Mouse (Mus musculus): Measurements from ENCODE around the gene Nqo1. TPM values are rescaled to one million over a fixed set of nuclear protein-coding genes. Genes with fewer than 3 reads are reported as not detected.

Gene Nqo1
- polyA plus RNA-seq, 1 experiment from 2014 or later = 8.4 TPM

DNA sequence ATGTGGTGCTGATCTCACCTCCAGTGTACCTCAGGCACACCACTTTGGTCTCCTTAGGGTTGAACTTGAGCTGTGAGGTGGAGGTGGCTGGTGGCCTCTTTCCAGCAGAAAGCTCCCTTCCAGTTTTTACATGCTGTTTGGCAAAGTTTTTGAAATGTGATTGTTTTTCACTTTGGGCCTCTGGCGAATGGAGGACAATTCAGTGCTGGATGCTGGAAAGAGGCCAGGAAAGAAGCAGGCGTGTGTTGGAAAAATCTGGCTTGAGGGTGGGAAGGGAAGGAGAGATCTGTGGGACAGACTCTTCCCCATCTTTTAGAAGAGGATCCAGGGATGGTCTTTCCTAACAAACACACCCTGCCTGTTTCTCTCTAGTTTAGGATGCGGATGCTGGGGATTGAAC, 41.6 kb upstream of the Nqo1 start:
- Histone ChIP-seq H3K4me2 (ENCODE audit: low read depth, low read length) (no peak overlapping the region), H3K9ac (replicated peaks) (no peak overlapping the region), H3K4me3 (ENCODE audit: low read depth, low read length) (no peak overlapping the region), H3K4me1 (ENCODE audit: insufficient read depth) (peaks cover 30% of the 10 kb centered on the region), H3K9me3 (ENCODE audit: low read length) (no peaks in the 10 kb centered on the region), H3K36me3 (replicated peaks; ENCODE audit: insufficient read depth, low read length) (0 out of 2 replicates have a peak, but pooled peaks cover 10% of the 10 kb centered on the region), H3K27me3 (ENCODE audit: insufficient read depth, low read length) (no peaks in the 10 kb centered on the region), H3K27ac (ENCODE audit: low read depth) (no peak overlapping the region)
- no peak for DNase-seq
- WGBS (ENCODE audit: insufficient replicate concordance) = 81% methylated on average over 3 of the region's 3 CpGs
- TF ChIP-seq CTCF (IDR thresholded peaks at IDR 0.05; ENCODE audit: low read depth) = no peak
- no peak for TF ChIP-seq EP300 (IDR thresholded peaks at IDR 0.05; ENCODE audit: low read depth)
- no peak for ATAC-seq

DNA sequence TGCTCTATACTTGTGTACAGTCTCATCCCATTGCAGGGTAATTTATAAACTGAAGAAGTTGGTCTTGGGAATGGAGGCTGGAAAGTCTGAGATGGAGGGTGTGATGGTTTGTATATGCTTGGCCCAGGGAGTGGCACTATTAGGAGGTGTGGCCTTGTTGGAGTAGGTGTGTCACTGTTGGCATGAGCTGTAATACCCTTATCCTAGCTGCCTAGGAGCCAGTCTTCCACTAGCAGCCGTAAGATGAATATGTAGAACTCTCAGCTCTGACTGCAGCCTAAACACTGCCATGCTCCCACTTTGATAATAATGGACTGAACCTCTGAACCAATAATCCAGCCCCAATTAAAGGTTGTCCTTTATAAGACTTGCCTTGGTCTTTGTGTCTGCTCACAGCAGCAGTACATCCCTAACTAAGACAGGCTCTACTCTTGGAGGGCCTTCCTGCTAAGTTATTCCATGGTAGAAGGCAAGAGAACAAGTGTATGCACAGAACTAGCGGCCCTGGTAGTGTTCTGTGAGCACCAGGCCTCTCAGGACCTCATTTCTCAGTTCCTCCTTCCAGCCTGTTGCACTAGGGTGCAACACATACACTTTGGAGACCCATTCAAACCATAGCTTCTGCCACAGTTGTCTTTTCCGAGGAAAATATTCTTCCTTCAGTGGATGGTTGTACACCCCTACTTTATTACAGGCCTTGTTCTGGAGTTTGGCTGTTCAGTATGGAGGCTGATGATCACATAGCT, 37.0 kb upstream of the Nqo1 start:
- H3K9me3 ChIP-seq (ENCODE audit: low read length) = no peaks in the 10 kb centered on the region
- H3K4me3 ChIP-seq (ENCODE audit: low read depth, low read length) = no peak overlapping the region
- H3K36me3 ChIP-seq (replicated peaks; ENCODE audit: insufficient read depth, low read length) = 0 out of 2 replicates have a peak, but pooled peaks cover 13% of the 10 kb centered on the region
- peak overlapping the region; percentile 19 for H3K27ac ChIP-seq (ENCODE audit: low read depth)
- 61% methylated on average over 3 of the region's 3 CpGs for WGBS (ENCODE audit: insufficient replicate concordance)
- DNase-seq (no peak), ATAC-seq (peak; percentile 14; the same call in 1 of the 2 replicates)
- H3K9ac ChIP-seq (replicated peaks) = no peak overlapping the region
- TF ChIP-seq CTCF (IDR thresholded peaks at IDR 0.05; ENCODE audit: low read depth) (no peak), EP300 (IDR thresholded peaks at IDR 0.05; ENCODE audit: low read depth) (no peak)
- peak overlapping the region; percentile 42; the same call in 1 of the 2 replicates for H3K4me2 ChIP-seq (ENCODE audit: low read depth, low read length)
- no peaks in the 10 kb centered on the region for H3K27me3 ChIP-seq (ENCODE audit: insufficient read depth, low read length)
- H3K4me1 ChIP-seq (ENCODE audit: insufficient read depth) = peaks cover 33% of the 10 kb centered on the region

DNA sequence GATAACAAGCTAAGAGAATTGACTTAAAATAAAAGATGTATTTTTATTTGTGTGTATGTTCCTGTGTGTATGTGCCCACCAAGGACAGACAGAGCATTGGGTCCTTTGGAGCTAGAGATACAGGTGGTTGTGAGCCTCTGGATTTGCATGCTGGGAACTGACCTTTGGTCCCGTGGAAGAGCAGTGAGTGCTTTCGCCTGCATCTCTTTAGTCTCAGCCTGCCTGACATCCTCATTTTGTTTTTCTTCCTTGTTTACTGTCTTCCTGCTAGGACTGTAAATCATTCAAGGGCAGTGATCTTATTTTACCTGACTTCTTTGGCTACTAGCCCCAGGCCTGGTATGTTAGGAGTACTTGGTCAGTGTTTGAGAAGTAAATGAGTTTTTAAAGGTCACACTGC, 34.7 kb upstream of the Nqo1 start:
- H3K9ac ChIP-seq (replicated peaks) = peak overlapping the region; percentile 80; the same call in 1 of the 2 replicates
- no peak for ATAC-seq
- WGBS (ENCODE audit: insufficient replicate concordance) = 45% methylated on average over 2 of the region's 2 CpGs
- H3K4me1 ChIP-seq (ENCODE audit: insufficient read depth) = peaks cover 32% of the 10 kb centered on the region
- H3K36me3 ChIP-seq (replicated peaks; ENCODE audit: insufficient read depth, low read length) = 0 out of 2 replicates have a peak, but pooled peaks cover 8% of the 10 kb centered on the region
- TF ChIP-seq CTCF (IDR thresholded peaks at IDR 0.05; ENCODE audit: low read depth) = no peak
- TF ChIP-seq EP300 (IDR thresholded peaks at IDR 0.05; ENCODE audit: low read depth) = no peak
- no peaks in the 10 kb centered on the region for H3K9me3 ChIP-seq (ENCODE audit: low read length)
- peak overlapping the region; percentile 94 for H3K27ac ChIP-seq (ENCODE audit: low read depth)
- peak; percentile 24 for DNase-seq
- H3K4me2 ChIP-seq (ENCODE audit: low read depth, low read length) = peak overlapping the region; percentile 71
- no peaks in the 10 kb centered on the region for H3K27me3 ChIP-seq (ENCODE audit: insufficient read depth, low read length)
- H3K4me3 ChIP-seq (ENCODE audit: low read depth, low read length) = peak overlapping the region; percentile 69

DNA sequence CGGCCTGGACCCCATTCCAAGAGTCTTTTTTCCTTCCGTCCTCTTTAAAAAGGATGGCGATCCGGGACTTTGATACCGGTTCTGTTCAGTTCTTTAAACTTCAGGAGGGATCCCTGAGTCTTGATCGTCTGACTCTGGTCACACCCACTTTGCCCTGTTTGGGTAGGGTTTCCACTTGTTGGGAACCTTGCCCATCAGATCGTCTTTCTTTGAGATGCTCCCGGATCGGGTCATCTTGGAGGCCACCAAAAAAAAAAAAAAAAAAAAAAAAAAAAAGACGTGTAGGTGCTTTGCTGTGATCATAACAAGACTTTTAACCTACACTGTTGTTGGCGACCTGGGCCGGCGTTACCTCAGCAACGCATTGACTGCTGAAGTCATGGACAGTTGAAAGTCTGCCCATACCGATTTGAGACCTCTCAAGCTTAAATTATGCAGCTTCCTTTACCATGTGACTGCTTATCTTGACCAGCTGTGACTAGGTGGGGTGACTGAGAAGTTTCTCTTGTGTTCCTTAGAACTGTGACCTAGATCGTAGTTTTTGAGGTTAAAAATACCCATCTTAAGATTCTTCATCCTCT, 33.9 kb upstream of the Nqo1 start:
- Histone ChIP-seq H3K27ac (ENCODE audit: low read depth) (peak overlapping the region; percentile 94), H3K4me2 (ENCODE audit: low read depth, low read length) (peak overlapping the region; percentile 71), H3K4me3 (ENCODE audit: low read depth, low read length) (peak overlapping the region; percentile 69), H3K9me3 (ENCODE audit: low read length) (no peaks in the 10 kb centered on the region), H3K4me1 (ENCODE audit: insufficient read depth) (peaks cover 32% of the 10 kb centered on the region), H3K27me3 (ENCODE audit: insufficient read depth, low read length) (no peaks in the 10 kb centered on the region), H3K36me3 (replicated peaks; ENCODE audit: insufficient read depth, low read length) (0 out of 2 replicates have a peak, but pooled peaks cover 6% of the 10 kb centered on the region), H3K9ac (replicated peaks) (peak overlapping the region; percentile 80)
- TF ChIP-seq CTCF (IDR thresholded peaks at IDR 0.05; ENCODE audit: low read depth) (no peak), EP300 (IDR thresholded peaks at IDR 0.05; ENCODE audit: low read depth) (peak; percentile 83)
- DNase-seq = peak; percentile 71
- peak; percentile 76 for ATAC-seq
- WGBS (ENCODE audit: insufficient replicate concordance) = 5% methylated on average over 16 of the region's 16 CpGs

DNA sequence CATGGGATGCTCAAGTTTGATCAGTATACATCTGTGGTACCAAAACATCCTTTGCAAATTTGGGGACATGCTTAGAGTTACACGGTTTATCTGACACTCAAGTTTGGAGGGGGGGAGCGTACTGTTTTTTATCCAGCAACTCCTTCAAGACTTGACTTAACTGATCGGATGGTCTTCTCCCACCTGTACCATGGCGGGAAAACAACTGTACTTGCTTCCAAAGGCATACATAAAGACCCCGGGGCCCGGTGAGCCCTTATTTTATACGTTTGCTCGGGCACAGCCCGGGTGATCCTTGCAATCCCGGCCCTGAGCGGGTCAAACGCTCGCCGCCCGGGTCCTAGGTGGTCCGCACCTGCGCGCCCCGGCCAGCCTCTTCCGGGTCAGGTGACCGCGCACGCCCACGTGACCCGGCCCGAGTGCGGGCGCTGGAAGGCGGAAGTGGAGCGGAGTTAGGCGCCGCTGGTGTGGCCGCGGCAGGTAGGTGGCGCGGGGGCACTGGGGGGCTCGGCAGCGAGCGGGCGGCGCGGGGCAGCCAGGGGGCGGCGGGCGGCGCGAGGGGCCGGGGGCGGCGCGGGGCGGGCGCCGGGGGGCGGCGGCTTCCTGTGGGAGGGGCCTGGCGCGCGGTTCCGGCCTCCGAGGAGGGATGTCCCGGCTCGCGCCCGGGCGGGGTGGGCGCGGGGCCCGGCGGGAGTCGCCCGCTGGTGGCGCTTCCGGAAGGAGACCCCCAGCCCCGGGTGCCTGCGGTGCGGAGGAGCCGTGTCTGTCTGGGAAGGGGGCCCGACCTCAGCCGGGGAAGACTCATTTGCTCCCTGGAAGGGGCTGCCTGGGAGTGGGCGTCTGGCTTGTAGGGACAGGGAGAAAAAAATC, 33.2 kb upstream of the Nqo1 start, which contains the start of gene Wwp2:
Wwp2 (plus strand) TSS at position 404 of the 870 bp plus-strand sequence.
- peak; percentile 73 for ATAC-seq
- 1% methylated on average over 43 of the region's 81 CpGs for WGBS (ENCODE audit: insufficient replicate concordance)

More for the DNA sequence above, 33.2 kb upstream of the Nqo1 start, which contains the start of gene Wwp2:
- H3K4me1 ChIP-seq (ENCODE audit: insufficient read depth) = peaks cover 32% of the 10 kb centered on the region
- peak within 1 kb of the TSS; percentile 69 for H3K4me3 ChIP-seq (ENCODE audit: low read depth, low read length)
- peak; percentile 89 for DNase-seq
- H3K27ac ChIP-seq (ENCODE audit: low read depth) = peak within 1 kb of the TSS; percentile 94
- H3K9me3 ChIP-seq (ENCODE audit: low read length) = no peaks in the 10 kb centered on the region
- H3K9ac ChIP-seq (replicated peaks) = peak within 1 kb of the TSS; percentile 80
- H3K36me3 ChIP-seq (replicated peaks; ENCODE audit: insufficient read depth, low read length) = 0 out of 2 replicates have a peak, but pooled peaks cover 4% of the 10 kb centered on the region
- H3K27me3 ChIP-seq (ENCODE audit: insufficient read depth, low read length) = no peaks in the 10 kb centered on the region
- TF ChIP-seq CTCF (IDR thresholded peaks at IDR 0.05; ENCODE audit: low read depth) (no peak), EP300 (IDR thresholded peaks at IDR 0.05; ENCODE audit: low read depth) (no peak)
- H3K4me2 ChIP-seq (ENCODE audit: low read depth, low read length) = peak within 1 kb of the TSS; percentile 71

Data from liver, postnatal 0 days (tissue).